Mouse (Mus musculus): ENCODE data around the gene Eml6. TPM values are rescaled to one million over a fixed set of nuclear protein-coding genes. Genes with fewer than 3 reads are reported as not detected.

Gene Eml6
- polyA plus RNA-seq, 1 experiment from 2014 or later, result 4.4 TPM

DNA sequence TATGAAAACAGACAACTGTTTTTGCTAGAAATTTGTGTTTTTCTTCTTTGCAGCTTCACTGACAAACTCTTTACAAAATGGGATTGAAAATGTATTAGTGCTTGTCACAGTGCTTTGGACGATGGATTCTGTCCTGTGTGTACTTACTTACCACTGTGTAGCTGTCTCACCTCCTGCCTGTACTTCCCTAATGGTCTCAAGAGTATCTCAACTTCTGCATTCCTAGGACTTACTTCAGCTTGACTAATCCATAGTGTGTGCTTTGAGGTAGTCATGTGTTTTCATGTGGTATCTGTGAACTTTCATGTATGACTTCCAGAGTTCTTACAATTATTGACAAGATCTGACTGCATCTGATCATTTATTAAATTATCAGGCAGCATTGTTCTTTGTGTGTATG, 297.9 kb downstream of the Eml6 start:
- Histone ChIP-seq H3K36me3 (peaks cover 5% of the 10 kb centered on the region; the same call in 1 of the 2 replicates), H3K9me3 (no peaks in the 10 kb centered on the region), H3K4me3 (no peak overlapping the region), H3K4me1 (replicated peaks) (no peaks in the 10 kb centered on the region), H3K4me2 (no peak overlapping the region), H3K27me3 (no peaks in the 10 kb centered on the region), H3K27ac (no peak overlapping the region), H3K9ac (no peak overlapping the region)
- ATAC-seq (ENCODE audit: low FRiP score), result no peak
- 89% methylated on average over 1 of the region's 1 CpGs for whole genome bisulfite sequencing

DNA sequence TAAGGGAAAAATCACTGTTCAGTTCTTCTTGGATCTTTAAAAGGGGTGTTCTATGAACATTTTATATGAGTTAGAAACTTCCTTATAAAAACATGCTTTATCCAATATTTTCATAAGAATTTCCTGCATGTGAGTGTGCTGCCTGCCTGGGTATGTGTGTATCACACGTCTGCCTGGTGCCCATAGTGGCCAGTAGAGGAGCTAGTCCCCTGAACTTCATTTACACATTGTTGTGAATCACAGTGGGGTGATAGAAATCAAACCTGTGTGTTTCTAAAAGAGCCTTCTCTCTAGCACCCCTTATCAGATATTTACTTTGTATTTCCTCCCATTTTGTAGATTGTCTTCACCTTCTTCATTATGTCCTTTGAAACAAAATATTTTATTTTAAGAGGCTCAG, 300.2 kb downstream of the Eml6 start:
- H3K27ac ChIP-seq, result no peak overlapping the region
- no peak for ATAC-seq (ENCODE audit: low FRiP score)
- H3K27me3 ChIP-seq, result no peaks in the 10 kb centered on the region
- H3K9me3 ChIP-seq, result no peaks in the 10 kb centered on the region
- 67% methylated on average over 1 of the region's 1 CpGs for WGBS
- no peaks in the 10 kb centered on the region for H3K4me1 ChIP-seq (replicated peaks)
- H3K9ac ChIP-seq, result no peak overlapping the region
- peaks cover 5% of the 10 kb centered on the region; the same call in 1 of the 2 replicates for H3K36me3 ChIP-seq
- H3K4me3 ChIP-seq, result no peak overlapping the region
- no peak overlapping the region for H3K4me2 ChIP-seq

DNA sequence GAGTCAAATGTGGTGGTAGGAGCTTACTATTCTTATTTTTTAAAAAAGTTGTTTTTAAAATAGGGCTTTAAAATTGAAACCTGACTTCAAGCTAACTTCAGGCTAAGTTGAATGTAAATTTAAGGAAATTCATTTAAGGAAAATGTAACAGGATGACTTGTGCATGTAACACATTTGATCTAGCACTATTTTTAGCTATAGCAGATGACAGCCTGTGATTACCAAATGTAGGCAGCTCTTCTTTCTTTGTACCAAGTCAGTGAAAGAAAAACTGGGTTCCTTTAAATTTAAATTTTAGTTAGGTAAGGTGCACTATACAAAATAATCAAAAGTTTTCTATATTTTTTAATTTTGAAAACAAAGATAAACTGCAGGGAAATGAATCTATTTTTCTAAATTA, 300.7 kb downstream of the Eml6 start:
- Histone ChIP-seq H3K9ac (no peak overlapping the region), H3K4me3 (no peak overlapping the region), H3K4me2 (no peak overlapping the region), H3K27me3 (no peaks in the 10 kb centered on the region), H3K9me3 (no peaks in the 10 kb centered on the region), H3K4me1 (replicated peaks) (no peaks in the 10 kb centered on the region), H3K27ac (no peak overlapping the region), H3K36me3 (peaks cover 5% of the 10 kb centered on the region; the same call in 1 of the 2 replicates)
- no peak for ATAC-seq (ENCODE audit: low FRiP score)

DNA sequence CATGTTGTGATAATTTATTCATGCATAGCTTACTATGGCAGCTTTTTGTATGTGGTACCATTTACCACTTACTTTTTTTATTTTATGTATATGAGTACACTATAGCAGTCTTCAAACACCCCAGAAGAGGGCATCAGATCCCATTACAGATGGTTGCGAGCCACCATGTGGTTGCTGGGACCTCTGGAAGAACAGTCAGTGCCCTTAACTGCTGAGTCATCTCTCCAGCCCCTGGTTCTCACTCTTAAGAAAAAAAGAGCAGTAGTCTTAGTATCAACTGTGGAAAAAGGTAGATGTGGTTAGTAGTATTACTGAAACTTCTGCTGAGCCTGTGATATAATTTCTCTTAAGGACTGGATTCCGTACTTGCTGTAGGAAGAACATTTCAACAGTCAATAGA, 301.6 kb downstream of the Eml6 start:
- WGBS, result 95% methylated on average over 2 of the region's 2 CpGs
- ATAC-seq (ENCODE audit: low FRiP score), result no peak
- no peaks in the 10 kb centered on the region for H3K27me3 ChIP-seq
- H3K9me3 ChIP-seq, result no peaks in the 10 kb centered on the region
- no peak overlapping the region for H3K9ac ChIP-seq
- no peaks in the 10 kb centered on the region for H3K4me1 ChIP-seq (replicated peaks)
- no peak overlapping the region for H3K4me3 ChIP-seq
- H3K4me2 ChIP-seq, result no peak overlapping the region
- peaks cover 4% of the 10 kb centered on the region; the same call in 1 of the 2 replicates for H3K36me3 ChIP-seq
- H3K27ac ChIP-seq, result no peak overlapping the region

DNA sequence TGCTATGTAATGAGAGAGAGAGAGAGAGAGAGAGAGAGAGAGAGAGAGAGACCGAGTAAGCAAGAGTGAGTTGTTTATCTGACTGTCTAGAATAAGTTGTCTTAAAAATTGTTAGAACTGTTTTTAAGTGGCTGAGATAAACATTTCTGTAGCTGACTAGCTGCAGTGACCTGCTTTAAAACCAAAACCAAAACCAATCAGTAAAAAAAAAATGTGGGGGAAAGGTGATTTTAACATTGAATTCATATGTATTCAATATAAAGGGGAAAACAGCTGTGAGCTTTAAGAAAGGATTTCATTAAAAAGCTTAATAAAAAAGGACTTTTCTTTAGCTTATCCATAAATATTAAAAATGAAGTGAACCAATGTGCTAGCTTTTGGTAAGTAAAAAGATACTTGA, 306.2 kb downstream of the Eml6 start:
- WGBS, result 75% methylated on average over 1 of the region's 1 CpGs
- Histone ChIP-seq H3K4me1 (replicated peaks) (peaks cover 6% of the 10 kb centered on the region), H3K9ac (no peak overlapping the region), H3K4me2 (no peak overlapping the region), H3K36me3 (no peaks in the 10 kb centered on the region), H3K27ac (no peak overlapping the region), H3K9me3 (no peaks in the 10 kb centered on the region), H3K27me3 (no peaks in the 10 kb centered on the region), H3K4me3 (no peak overlapping the region)
- ATAC-seq (ENCODE audit: low FRiP score), result no peak

DNA sequence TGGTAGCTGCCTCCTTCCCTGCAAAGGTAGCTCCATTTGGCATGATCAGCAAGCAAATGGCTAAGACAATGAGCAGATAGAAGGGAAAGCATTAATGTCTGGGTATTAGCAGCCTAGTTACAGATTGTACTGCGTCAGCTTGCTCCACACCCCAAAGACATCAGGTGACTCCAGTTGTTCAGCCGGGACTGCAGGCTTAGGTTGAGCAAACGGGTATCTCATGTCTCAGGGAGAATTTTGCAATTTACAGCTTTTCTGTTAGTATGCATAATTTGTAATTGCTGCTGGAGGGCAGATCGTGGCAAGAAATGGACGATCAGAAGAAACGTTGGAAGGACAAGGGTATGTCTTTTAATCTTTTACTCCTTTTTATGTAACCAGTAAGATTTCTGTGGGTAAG, 307.3 kb downstream of the Eml6 start:
- Histone ChIP-seq H3K4me2 (no peak overlapping the region), H3K36me3 (0 out of 2 replicates have a peak, but pooled peaks cover 5% of the 10 kb centered on the region), H3K4me1 (replicated peaks) (peaks cover 6% of the 10 kb centered on the region), H3K9me3 (no peaks in the 10 kb centered on the region), H3K9ac (no peak overlapping the region), H3K27ac (no peak overlapping the region), H3K27me3 (no peaks in the 10 kb centered on the region), H3K4me3 (no peak overlapping the region)
- 71% methylated on average over 6 of the region's 6 CpGs for WGBS
- ATAC-seq (ENCODE audit: low FRiP score), result no peak

DNA sequence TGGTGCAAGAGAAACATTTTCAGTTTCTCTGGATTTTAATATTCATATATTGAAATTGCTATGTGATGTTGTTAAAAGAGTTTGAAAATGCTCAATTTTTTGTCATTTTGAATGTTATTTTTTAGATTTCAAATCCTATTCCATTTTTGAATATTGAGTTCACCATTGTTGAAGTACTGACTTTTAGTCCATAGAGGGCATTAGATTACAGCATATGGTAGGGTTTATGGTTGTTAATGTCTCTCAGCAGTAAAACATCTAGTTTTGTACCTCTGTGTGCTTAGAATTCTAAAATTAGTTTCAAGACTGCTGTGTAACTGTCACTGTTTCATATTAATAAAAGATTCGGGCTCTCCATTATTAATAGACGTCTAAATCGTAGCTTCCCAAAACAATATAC, 310.3 kb downstream of the Eml6 start:
- no peak overlapping the region for H3K9ac ChIP-seq
- no peaks in the 10 kb centered on the region for H3K27me3 ChIP-seq
- H3K9me3 ChIP-seq, result no peaks in the 10 kb centered on the region
- WGBS, result 92% methylated on average over 3 of the region's 3 CpGs
- peaks cover 6% of the 10 kb centered on the region for H3K4me1 ChIP-seq (replicated peaks)
- peaks cover 20% of the 10 kb centered on the region for H3K36me3 ChIP-seq
- no peak for ATAC-seq (ENCODE audit: low FRiP score)
- no peak overlapping the region for H3K4me3 ChIP-seq
- no peak overlapping the region for H3K4me2 ChIP-seq
- H3K27ac ChIP-seq, result no peak overlapping the region

DNA sequence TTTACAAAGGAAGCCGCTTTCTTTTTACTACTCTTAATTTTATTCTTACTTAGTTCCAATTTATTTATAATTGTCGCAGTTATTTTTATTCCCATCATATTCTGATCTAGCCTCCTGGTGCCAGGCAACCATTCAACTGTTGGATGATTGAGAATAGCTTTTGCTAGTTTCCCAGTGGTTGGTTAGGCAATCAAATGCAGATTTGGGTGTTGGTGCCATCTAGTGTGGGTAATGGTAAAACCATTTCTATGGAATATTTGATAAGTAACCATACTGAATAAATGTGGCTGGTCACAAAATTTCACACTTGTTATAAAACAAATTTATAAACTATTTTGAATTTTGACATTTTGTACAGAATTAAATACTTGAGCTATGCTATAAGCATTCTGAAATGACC, 311.0 kb downstream of the Eml6 start:
- Histone ChIP-seq H3K27me3 (no peaks in the 10 kb centered on the region), H3K36me3 (peaks cover 20% of the 10 kb centered on the region), H3K9me3 (no peaks in the 10 kb centered on the region), H3K4me2 (no peak overlapping the region), H3K4me3 (no peak overlapping the region), H3K27ac (no peak overlapping the region), H3K4me1 (replicated peaks) (peaks cover 6% of the 10 kb centered on the region), H3K9ac (no peak overlapping the region)
- 90% methylated on average over 2 of the region's 2 CpGs for WGBS
- no peak for ATAC-seq (ENCODE audit: low FRiP score)

DNA sequence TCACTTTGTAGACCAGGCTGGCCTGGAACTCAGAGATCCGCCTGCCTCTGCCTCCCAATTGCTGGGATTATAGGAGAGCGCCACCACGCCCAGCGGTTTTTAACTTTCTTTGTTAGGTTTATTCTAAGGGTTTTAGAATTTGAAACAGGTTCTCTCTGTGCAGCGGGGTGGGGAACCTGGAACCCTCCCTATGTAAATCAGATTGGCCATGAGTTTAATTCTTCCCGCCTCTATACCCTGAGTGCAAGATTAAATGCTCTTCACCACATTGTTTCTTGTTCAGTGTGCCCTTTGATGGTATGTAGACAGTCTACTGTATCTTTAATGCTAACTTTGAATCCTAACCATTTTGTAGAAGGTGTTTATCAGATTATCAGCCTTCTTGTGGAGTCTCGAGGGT, 311.7 kb downstream of the Eml6 start:
- H3K36me3 ChIP-seq, result peaks cover 20% of the 10 kb centered on the region
- H3K4me2 ChIP-seq, result no peak overlapping the region
- H3K9me3 ChIP-seq, result no peaks in the 10 kb centered on the region
- no peaks in the 10 kb centered on the region for H3K27me3 ChIP-seq
- no peak for ATAC-seq (ENCODE audit: low FRiP score)
- no peak overlapping the region for H3K9ac ChIP-seq
- no peak overlapping the region for H3K27ac ChIP-seq
- peaks cover 6% of the 10 kb centered on the region for H3K4me1 ChIP-seq (replicated peaks)
- no peak overlapping the region for H3K4me3 ChIP-seq
- 97% methylated on average over 7 of the region's 7 CpGs for WGBS

DNA sequence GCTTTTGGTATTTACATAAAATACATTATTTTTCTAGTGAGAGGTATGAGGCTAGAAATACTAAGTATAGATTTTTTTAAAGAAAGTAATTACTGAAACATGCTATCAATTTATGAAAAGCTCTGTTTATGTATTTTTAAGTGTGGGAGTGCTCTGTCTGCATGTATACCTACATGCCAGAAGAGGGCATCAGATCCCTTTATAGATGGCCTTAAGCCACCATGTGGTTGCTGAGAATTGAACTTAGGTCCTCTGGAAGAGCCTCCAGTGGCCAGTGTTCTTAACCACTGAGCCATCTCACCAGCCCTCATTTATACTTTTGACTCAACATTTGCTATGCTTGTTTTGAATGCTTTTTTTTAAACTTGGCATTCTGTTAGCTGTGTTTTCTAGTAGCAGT, 316.3 kb downstream of the Eml6 start:
- Histone ChIP-seq H3K4me3 (no peak overlapping the region), H3K9ac (no peak overlapping the region), H3K36me3 (peaks cover 48% of the 10 kb centered on the region), H3K27ac (no peak overlapping the region), H3K4me1 (replicated peaks) (peaks cover 3% of the 10 kb centered on the region; the same call in 1 of the 2 replicates), H3K9me3 (no peaks in the 10 kb centered on the region), H3K27me3 (no peaks in the 10 kb centered on the region), H3K4me2 (no peak overlapping the region)
- ATAC-seq (ENCODE audit: low FRiP score), result no peak

DNA sequence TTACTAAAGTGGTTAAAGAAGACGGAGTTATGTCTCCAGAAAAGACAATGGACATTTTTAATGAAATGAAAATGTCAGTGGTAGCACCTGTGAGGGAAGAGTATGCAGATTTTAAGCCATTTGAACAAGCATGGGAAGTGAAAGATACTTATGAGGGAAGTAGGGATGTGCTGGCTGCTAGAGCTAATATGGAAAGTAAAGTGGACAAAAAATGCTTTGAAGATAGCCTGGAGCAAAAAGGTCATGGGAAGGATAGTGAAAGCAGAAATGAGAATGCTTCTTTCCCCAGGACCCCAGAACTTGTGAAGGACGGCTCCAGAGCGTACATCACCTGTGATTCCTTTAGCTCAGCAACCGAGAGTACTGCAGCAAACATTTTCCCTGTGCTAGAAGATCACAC, 319.0 kb downstream of the Eml6 start:
- H3K4me3 ChIP-seq, result no peak overlapping the region
- H3K4me2 ChIP-seq, result no peak overlapping the region
- no peaks in the 10 kb centered on the region for H3K9me3 ChIP-seq
- WGBS, result 95% methylated on average over 4 of the region's 4 CpGs
- peaks cover 34% of the 10 kb centered on the region for H3K36me3 ChIP-seq
- H3K9ac ChIP-seq, result no peak overlapping the region
- peaks cover 9% of the 10 kb centered on the region for H3K4me1 ChIP-seq (replicated peaks)
- H3K27me3 ChIP-seq, result no peaks in the 10 kb centered on the region
- no peak overlapping the region for H3K27ac ChIP-seq
- no peak for ATAC-seq (ENCODE audit: low FRiP score)

DNA sequence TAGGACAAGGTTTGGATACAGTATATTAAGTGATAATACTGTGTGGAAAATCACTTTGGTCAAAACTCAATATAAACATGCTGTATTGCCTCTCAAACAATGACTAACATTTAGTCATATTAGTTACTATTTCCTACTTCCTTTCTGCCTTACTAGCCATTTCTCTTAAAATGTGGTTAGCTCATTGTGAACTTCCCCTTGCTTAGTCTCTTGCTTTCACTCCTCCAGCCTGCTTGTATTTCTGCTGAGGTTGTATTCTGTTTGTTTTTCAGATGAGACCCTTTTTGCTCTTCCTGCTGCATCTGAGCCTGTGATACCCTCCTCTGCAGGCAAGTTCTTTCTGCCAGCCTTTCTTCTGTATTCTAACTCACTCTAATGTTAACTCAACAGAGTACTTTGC, 320.6 kb downstream of the Eml6 start:
- H3K36me3 ChIP-seq, result peaks cover 28% of the 10 kb centered on the region
- no peak for ATAC-seq (ENCODE audit: low FRiP score)
- no peak overlapping the region for H3K4me2 ChIP-seq
- no peak overlapping the region for H3K9ac ChIP-seq
- no peak overlapping the region for H3K4me3 ChIP-seq
- H3K4me1 ChIP-seq (replicated peaks), result peaks cover 9% of the 10 kb centered on the region
- H3K27me3 ChIP-seq, result no peaks in the 10 kb centered on the region
- H3K9me3 ChIP-seq, result no peaks in the 10 kb centered on the region
- no peak overlapping the region for H3K27ac ChIP-seq

DNA sequence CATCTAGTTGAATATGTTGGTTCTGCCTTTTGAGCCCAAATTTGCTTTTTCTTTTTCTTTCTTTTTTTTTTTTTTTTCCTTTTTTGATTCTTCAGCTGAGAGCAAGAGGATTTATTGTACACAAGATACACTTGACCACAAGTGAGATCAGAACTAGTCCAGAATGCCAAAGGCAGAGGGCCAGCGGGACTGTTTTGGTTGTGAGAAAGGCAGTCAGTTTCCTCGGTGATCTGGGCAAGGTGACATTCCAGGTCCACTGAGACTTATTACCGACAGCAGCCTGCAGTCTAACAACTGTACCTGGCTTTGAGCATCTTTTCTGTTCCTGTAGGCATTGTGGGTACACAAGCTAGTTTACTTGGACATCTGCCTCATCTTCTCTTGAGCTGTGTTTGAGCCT, 323.1 kb downstream of the Eml6 start:
- no peak overlapping the region for H3K27ac ChIP-seq
- 77% methylated on average over 3 of the region's 3 CpGs for WGBS
- H3K36me3 ChIP-seq, result peaks cover 15% of the 10 kb centered on the region
- no peak overlapping the region for H3K4me3 ChIP-seq
- H3K4me1 ChIP-seq (replicated peaks), result peaks cover 11% of the 10 kb centered on the region
- H3K9me3 ChIP-seq, result no peaks in the 10 kb centered on the region
- ATAC-seq (ENCODE audit: low FRiP score), result no peak
- H3K27me3 ChIP-seq, result no peaks in the 10 kb centered on the region
- H3K4me2 ChIP-seq, result no peak overlapping the region
- H3K9ac ChIP-seq, result no peak overlapping the region

DNA sequence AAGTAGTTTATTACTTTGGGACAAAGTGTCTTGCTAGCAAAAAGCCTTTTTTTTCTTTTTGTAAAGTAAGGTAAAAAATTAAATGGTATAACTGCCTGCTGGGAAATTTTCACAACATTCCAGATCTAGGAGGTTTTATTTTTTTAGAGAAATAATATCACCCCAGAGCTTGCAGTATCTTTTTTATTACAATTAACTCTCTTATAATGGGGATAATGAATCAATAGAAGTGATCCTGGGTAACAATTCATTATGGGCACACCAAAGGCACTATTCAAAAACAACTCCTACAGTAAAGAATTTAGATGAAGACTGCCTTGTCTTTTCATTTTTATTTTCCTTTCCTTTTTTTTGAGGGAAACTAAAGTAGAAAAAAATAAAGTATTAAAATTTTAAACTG, 331.1 kb downstream of the Eml6 start:
- no peak for ATAC-seq (ENCODE audit: low FRiP score)
- Histone ChIP-seq H3K9me3 (no peaks in the 10 kb centered on the region), H3K4me3 (no peak overlapping the region), H3K4me1 (replicated peaks) (peaks cover 20% of the 10 kb centered on the region), H3K9ac (no peak overlapping the region), H3K4me2 (peak overlapping the region; percentile 71), H3K27me3 (no peaks in the 10 kb centered on the region), H3K27ac (no peak overlapping the region), H3K36me3 (no peaks in the 10 kb centered on the region)
